Mouse (Mus musculus): ENCODE measurements around the gene Nfatc2ip.

The Nfatc2ip gene

GRCm38 (mm10) chr7:126354738-126355614 is 41.6 kb downstream of the Nfatc2ip start:
- no peak for DNase-seq

- DNase-seq: no peak
Observed at GRCm38 (mm10) chr7:126353994-126354365, 42.6 kb downstream of the Nfatc2ip start.

- DNase-seq: no peak
Observed at GRCm38 (mm10) chr7:126353251-126353993, 43.1 kb downstream of the Nfatc2ip start.

- DNase-seq: no peak
Observed at GRCm38 (mm10) chr7:126351419-126351951, 45.1 kb downstream of the Nfatc2ip start.

GRCm38 (mm10) chr7:126350748-126351418 is 45.7 kb downstream of the Nfatc2ip start:
- peak; percentile 16 for DNase-seq

- no peak for DNase-seq
Observed at GRCm38 (mm10) chr7:126348293-126348692, 48.2 kb downstream of the Nfatc2ip start.

GRCm38 (mm10) chr7:126347098-126347497 is 49.4 kb downstream of the Nfatc2ip start:
- DNase-seq: no peak

- DNase-seq: no peak
Observed at GRCm38 (mm10) chr7:126345969-126346368, 50.6 kb downstream of the Nfatc2ip start.

GRCm38 (mm10) chr7:126345557-126345956 is 51.0 kb downstream of the Nfatc2ip start:
- no peak for DNase-seq

- no peak for DNase-seq
Observed at GRCm38 (mm10) chr7:126340896-126341295, 55.6 kb downstream of the Nfatc2ip start.

GRCm38 (mm10) chr7:126340206-126340618 is 56.3 kb downstream of the Nfatc2ip start:
- no peak for DNase-seq

- DNase-seq: no peak
Observed at GRCm38 (mm10) chr7:126339521-126339971, 57.0 kb downstream of the Nfatc2ip start.

- DNase-seq: no peak
Observed at GRCm38 (mm10) chr7:126338906-126339305, 57.6 kb downstream of the Nfatc2ip start.

- DNase-seq: peak; percentile 51
Observed at GRCm38 (mm10) chr7:126335556-126335955, 61.0 kb downstream of the Nfatc2ip start.

Measured in retina, postnatal 1 day (tissue).